Mouse (Mus musculus): ENCODE data around the gene Sap30bp.

Gene Sap30bp

GRCm38 (mm10) chr11:116000607-116001006 is 67.5 kb downstream of the Sap30bp start:
- ATAC-seq (ENCODE audit: low TSS enrichment), result no peak

- no peak for ATAC-seq (ENCODE audit: low TSS enrichment)
These were observed 68.6 kb downstream of the Sap30bp start for GRCm38 (mm10) chr11:116001725-116002124.

- no peak for ATAC-seq (ENCODE audit: low TSS enrichment)
These were observed 69.8 kb downstream of the Sap30bp start for GRCm38 (mm10) chr11:116002894-116003293.

- no peak for ATAC-seq (ENCODE audit: low TSS enrichment)
These were observed 71.2 kb downstream of the Sap30bp start for GRCm38 (mm10) chr11:116004186-116004823.

GRCm38 (mm10) chr11:116004840-116005700 is 72.0 kb downstream of the Sap30bp start:
- ATAC-seq (ENCODE audit: low TSS enrichment), result peak; percentile 58

GRCm38 (mm10) chr11:116005701-116006419 is 72.8 kb downstream of the Sap30bp start:
- no peak for ATAC-seq (ENCODE audit: low TSS enrichment)

- ATAC-seq (ENCODE audit: low TSS enrichment), result no peak
These were observed 74.2 kb downstream of the Sap30bp start for GRCm38 (mm10) chr11:116007095-116007850.

- ATAC-seq (ENCODE audit: low TSS enrichment), result no peak
These were observed 75.3 kb downstream of the Sap30bp start for GRCm38 (mm10) chr11:116008411-116008810.

GRCm38 (mm10) chr11:116008832-116009375 is 75.8 kb downstream of the Sap30bp start:
- no peak for ATAC-seq (ENCODE audit: low TSS enrichment)

- no peak for ATAC-seq (ENCODE audit: low TSS enrichment)
These were observed 76.6 kb downstream of the Sap30bp start for GRCm38 (mm10) chr11:116009661-116010060.

GRCm38 (mm10) chr11:116010146-116010545 is 77.1 kb downstream of the Sap30bp start:
- ATAC-seq (ENCODE audit: low TSS enrichment), result no peak

GRCm38 (mm10) chr11:116010948-116011347 is 77.9 kb downstream of the Sap30bp start:
- ATAC-seq (ENCODE audit: low TSS enrichment), result no peak

- ATAC-seq (ENCODE audit: low TSS enrichment), result no peak
These were observed 78.6 kb downstream of the Sap30bp start for GRCm38 (mm10) chr11:116011529-116012261.

- ATAC-seq (ENCODE audit: low TSS enrichment), result peak; percentile 80
These were observed 79.3 kb downstream of the Sap30bp start, which contains the start of gene Galk1 for GRCm38 (mm10) chr11:116012262-116012947. Galk1 (minus strand) TSS chr11:116012719.

GRCm38 (mm10) chr11:116014821-116015220 is 81.7 kb downstream of the Sap30bp start:
- ATAC-seq (ENCODE audit: low TSS enrichment), result no peak
